Mouse (Mus musculus) C2C12 (cell line): ENCODE data around the gene Hsd17b3.

Experiments
- CTCF ChIP-seq: IDR thresholded peaks from one replicate; pipeline ENCODE4 v1.5.1; 2011; ENCODE audit not compliant: control insufficient read depth, insufficient read depth, insufficient read length
- MAX ChIP-seq: IDR thresholded peaks from one replicate; pipeline ENCODE4 v1.6.1; 2011; ENCODE audit warnings: mild to moderate bottlenecking, control low read depth
- MYOD1 ChIP-seq: IDR thresholded peaks from one replicate; pipeline ENCODE4 v1.6.1; 2011; ENCODE audit warnings: low read depth; ENCODE audit not compliant: control insufficient read depth, insufficient read length

DNA sequence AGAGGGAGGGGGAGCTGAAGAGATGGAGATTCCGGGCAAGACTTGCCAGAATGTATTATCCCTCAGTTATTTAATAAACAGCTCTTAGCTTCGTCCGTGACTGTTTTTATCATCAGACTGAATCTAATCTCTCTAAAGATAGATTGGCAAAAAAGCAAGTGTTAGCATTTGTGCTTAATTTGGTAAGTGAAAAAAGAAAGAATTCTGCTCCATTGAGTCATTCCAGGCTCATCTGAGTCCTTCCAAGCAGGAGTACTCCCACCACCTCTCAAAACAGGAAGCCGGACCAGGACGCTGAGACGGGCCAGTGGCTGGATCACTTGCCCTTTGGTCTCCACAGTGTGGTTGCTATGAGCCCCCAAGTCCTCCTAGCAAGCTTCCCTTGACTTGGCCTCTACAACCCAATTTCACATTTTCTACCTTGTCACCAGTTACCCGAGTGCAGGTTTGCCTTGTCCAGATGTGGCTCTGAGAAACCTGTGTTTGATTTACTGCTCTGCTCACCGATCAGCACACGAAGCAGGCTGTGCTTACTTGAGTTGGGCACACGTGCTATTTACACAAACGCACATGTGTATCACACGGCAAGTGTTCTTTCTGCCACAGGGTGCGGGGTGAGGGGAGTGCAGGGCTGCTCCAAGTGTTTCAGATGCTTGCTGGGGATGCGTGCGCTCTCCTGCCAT lies 66.1 kb downstream of the Hsd17b3 start:
- TF ChIP-seq MYOD1 (no peak), CTCF (no peak), MAX (no peak)
